Mouse (Mus musculus): ENCODE data around the gene Raet1e.
"Not testable (repeated sequence)": the region's sequence is repeated elsewhere in the genome, so short reads cannot be mapped to it uniquely, and the experiment has no call there.

DNA sequence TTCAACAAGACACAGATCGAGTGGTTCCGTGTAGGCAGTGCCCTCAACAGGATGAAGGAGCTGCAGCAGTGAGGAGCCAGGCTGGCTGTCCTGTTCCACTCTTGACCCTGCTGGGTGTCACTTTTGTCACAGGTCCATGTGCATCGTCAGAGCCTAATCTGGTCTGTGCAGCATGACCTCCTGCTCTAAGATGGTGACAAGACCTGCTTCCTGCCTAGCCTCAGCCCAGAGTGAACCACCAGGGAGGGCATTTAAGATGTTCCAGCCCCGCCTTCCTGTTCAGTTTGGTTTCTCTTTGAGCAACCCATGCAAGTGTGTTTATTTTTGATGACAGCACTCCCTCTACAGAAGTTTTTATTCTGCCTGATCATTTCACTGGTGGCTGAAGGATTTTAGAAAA lies 187.4 kb downstream of the Raet1e start:
- not testable (repeated sequence) for TF ChIP-seq ZC3H11A (IDR thresholded peaks at IDR 0.05; ENCODE audit: borderline replicate concordance, low read depth, low read length); HCFC1 (IDR thresholded peaks at IDR 0.05; ENCODE audit: borderline replicate concordance, insufficient read depth, low read length)
